16 mouse cellular contexts compared by ENCODE assay signal in genomic region chrX:118596346-118596622, GRCm38 (mm10).
"Had no signal": no experiment of that assay in that cellular context is flagged by ENCODE, and none has a peak within 500 bp of the region (broad histone marks: within the 10 kb centered on the region; RNA-seq: fewer than 3 reads in every experiment).

No protein-coding gene starts in this region.

- H3K27ac ChIP-seq: neural tube, embryonic 13.5 days; neural tube, embryonic 15.5 days; stomach, embryonic 15.5 days; stomach, postnatal 0 days had no signal

- H3K4me1 ChIP-seq: neural tube, embryonic 13.5 days; neural tube, embryonic 15.5 days; stomach, embryonic 15.5 days had no signal

- H3K9ac ChIP-seq: neural tube, embryonic 13.5 days; neural tube, embryonic 15.5 days; stomach, embryonic 15.5 days had no signal

- H3K36me3 ChIP-seq: neural tube, embryonic 13.5 days; neural tube, embryonic 15.5 days; stomach, embryonic 15.5 days had no signal

- H3K4me3 ChIP-seq: neural tube, embryonic 13.5 days; neural tube, embryonic 15.5 days; stomach, embryonic 15.5 days had no signal

- H3K4me2 ChIP-seq: neural tube, embryonic 13.5 days; neural tube, embryonic 15.5 days; stomach, embryonic 15.5 days had no signal

- DNase-seq: retina, postnatal 1 day; right cerebral cortex, adult 18-20 months; right cerebral cortex, postnatal 14 days; right cerebral cortex, postnatal 25 days; right cerebral cortex, postnatal 4 days; spleen, adult 18-20 months; thymus, adult 18-20 months; thymus, adult 2 months; thymus, postnatal 14 days; thymus, postnatal 25 days; thymus, postnatal 36 days; thymus, postnatal 4 days had no signal

- H3K27me3 ChIP-seq: neural tube, embryonic 13.5 days; neural tube, embryonic 15.5 days; stomach, embryonic 15.5 days had no signal

- H3K9me3 ChIP-seq: neural tube, embryonic 13.5 days; neural tube, embryonic 15.5 days; stomach, embryonic 15.5 days had no signal
